Mouse (Mus musculus): ENCODE measurements around the gene Hoxc11.

- TF ChIP-seq CTCF (IDR thresholded peaks at IDR 0.05; ENCODE audit: low read depth, low read length): no peak
- no peak for TF ChIP-seq POLR2A (IDR thresholded peaks at IDR 0.05; ENCODE audit: extremely low read depth, insufficient read depth, low read length)
Measured at GRCm38 (mm10) chr15:102949696-102950095, 4.5 kb upstream of the Hoxc11 start.

Data from liver, adult 2 months (tissue).